Mouse (Mus musculus): ENCODE results near the gene Fancc.
"Not testable (repeated sequence)": the region's sequence is repeated elsewhere in the genome, so short reads cannot be mapped to it uniquely, and the experiment has no call there.

Gene Fancc

GRCm38 (mm10) chr13:63345476-63346225 is 151.4 kb downstream of the Fancc start:
- peak; percentile 82 for DNase-seq

GRCm38 (mm10) chr13:63344481-63344880 is 152.6 kb downstream of the Fancc start:
- no peak for DNase-seq

DNA sequence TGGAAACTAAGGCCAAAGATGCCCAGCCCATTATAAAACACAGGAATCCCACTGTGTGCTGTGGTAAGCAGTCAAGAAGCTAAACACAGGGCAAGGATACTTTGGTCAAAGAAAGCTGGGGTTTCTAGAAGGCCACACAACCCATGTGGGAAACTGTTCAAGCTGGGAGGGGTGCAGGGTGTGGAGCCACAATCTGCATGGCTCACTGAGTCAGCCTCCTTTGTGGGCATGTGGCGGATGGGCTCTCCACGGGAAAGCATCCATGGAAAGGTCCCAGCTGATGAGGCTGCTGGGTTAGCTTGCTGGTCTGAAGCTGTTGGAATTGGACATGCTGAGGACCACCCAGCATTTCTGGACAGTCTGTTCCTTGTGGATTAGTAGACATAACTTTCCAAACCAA is 154.3 kb downstream of the Fancc start:
- DNase-seq, result no peak

DNA sequence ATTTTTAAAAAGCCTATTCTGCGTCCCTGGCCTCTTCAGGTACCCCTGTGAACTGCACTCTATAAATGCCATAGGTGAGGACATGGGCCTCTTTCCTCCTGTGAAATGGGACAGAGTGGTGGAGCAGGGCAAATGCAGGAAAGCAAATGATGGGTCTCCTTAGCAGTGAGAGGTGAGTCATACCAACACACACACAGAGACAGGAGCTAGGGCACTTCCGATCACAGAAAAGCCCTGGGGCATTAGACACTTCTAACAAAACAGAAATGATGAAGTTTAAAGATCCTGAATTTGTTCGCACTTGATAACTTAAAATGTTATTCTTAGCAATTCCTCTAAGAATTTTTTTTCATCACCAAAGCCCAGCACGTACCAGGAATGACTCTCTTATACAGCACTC is 157.1 kb downstream of the Fancc start:
- no peak for DNase-seq

DNA sequence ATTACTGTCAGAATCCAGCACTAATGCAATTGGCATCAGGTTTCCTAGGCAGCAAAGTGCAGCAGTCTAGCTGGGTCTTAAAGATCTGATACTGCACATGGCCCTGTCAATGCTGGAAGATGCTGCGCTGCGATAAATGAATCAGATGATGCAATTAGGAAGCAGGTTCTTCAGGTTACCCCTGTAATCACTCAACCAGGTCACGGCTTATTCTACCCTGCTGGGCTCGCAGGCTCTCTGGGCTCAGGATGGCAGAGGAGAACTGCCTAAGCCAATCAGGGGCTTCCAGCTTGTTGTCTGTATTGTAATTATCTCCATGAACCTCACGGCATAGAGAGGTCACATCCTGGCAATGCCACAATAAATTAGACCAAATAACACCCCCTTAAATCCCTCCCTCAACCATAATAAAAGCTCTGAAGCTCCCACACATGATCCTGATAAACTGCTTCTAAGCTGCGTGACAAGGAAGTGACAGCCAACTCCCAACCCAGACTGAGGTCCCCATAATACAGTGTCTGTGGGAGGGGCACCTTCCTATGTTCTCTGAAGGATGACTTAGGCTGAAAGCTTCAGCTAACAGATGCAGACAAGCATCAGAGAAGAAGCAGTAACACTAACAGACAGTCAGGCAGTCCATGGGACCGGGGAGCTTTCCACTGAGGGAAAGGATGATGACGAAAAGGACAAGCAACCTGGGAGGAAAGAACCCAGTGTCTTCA is 159.7 kb downstream of the Fancc start:
- DNase-seq, result no peak

GRCm38 (mm10) chr13:63336335-63336734 is 160.7 kb downstream of the Fancc start:
- DNase-seq, result no peak

DNA sequence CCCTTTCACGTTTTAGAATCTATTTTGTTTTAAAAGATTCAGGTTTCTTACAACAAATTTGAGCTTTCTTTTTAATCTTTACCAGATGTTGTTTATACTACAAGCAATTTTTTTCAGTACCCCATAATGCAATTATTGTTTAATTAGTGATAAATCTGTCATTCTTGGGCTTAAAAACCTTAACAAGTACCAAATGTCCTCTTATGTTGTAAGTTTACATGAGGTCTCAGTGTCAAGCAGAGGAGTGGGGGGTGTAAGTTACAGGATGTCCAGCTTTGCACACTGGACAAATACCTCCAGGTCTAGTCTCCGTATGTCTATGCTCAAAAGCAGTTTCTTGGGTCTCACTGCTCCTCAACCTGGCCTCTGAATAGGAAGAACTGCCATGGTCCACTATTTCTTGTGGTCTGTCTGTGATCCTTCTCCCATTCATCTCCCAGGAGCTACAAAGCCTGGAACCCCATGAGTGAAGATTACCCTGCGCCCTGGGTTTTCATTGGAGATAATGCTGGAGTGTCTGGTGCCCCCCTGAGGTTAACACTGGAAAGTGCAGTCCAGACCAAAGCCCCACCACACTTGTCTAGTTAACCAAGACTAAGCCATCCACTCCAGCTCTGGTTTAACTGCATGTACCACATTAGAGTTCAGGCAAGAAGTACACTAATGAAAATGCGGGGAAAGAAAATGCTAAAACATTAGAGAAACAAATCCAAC is 161.5 kb downstream of the Fancc start:
- no peak for DNase-seq

DNA sequence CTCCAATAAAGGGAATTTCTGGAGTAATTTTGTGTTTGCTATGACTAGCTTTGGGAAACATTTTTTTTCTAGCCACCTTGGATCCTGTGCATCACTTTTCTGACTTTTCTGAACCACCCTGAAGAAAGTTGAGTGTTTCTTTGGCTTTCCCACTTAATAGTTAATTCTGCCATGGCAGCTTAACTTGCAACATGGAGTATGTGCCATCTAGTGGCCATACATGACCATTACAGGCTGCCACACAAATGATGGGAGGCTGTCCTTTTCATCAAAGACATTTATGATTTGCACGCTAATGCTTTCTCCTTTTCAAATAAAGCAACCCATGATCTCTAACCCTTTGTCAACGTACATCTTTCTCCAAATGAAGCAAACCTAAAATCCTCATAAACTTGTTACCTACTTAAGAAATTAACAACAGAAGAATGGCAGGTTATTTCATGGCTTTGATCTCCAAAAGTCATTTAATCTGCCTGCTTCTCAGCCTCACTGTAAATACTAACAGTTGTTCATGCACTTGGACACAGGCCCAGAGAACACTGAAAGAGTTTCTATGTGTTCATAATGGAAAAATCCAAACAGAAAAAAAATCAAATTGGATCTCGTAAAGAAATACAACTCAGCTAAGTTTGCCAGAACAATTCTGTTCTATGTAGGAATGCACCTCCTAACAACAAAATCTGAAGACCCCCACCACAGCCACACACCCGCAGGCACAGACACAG is 164.3 kb downstream of the Fancc start:
- DNase-seq, result no peak

- DNase-seq, result peak; percentile 51
Measured at GRCm38 (mm10) chr13:63331379-63331778, 165.7 kb downstream of the Fancc start.

DNA sequence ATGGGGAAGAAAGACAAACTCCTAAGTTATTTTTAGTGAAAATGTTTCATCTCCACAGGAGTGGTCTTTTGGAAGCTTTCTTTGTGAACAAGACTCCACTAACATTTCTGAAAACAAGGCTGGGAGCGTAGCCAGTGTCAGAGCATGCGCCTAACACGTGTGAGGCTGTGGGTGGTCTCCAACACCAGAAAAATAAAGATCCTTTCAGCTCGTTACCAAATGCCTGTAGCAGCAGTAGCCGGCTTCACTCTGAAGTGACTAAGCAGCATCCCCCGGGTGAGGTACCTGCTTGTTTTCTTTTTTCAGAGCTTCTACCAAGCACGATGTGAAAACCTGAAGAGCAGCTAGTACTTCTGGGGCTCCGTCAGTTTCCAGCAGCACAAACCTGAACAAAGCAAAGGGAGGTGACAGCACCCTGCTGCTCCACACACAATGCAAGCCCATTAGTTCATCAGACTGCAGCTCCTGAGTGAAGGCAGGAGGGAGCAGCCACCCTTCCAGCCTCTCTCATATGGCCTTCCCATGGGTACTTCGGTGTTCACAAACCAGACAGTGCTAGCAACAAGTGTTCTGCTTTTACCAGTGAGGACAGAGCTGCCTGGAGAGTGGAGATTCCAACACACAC is 166.7 kb downstream of the Fancc start:
- DNase-seq, result no peak

GRCm38 (mm10) chr13:63326015-63326414 is 171.1 kb downstream of the Fancc start:
- DNase-seq, result no peak

- DNase-seq, result no peak
Measured at GRCm38 (mm10) chr13:63324978-63325848, 171.9 kb downstream of the Fancc start.

DNA sequence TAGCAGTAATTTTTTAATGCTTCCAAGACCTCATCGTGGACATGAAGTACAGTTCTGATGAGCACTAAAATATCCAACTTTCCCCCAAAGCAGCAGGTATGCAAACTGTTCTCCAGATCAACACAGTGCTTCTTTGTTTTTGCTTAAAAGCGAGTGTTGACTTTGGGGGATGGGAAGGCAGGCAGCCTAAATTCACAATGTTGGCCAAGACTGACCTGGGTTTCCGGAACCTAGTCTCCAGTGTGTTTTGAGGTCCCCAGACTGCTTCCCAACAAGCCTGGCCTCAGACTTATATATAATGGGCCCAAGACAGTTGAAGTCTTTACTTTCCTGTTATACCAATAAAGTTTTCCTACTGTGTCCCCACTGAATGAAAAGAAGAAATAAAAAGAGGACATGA is 172.8 kb downstream of the Fancc start:
- no peak for DNase-seq

- DNase-seq, result no peak
Measured at GRCm38 (mm10) chr13:63323286-63324075, 173.6 kb downstream of the Fancc start.

DNA sequence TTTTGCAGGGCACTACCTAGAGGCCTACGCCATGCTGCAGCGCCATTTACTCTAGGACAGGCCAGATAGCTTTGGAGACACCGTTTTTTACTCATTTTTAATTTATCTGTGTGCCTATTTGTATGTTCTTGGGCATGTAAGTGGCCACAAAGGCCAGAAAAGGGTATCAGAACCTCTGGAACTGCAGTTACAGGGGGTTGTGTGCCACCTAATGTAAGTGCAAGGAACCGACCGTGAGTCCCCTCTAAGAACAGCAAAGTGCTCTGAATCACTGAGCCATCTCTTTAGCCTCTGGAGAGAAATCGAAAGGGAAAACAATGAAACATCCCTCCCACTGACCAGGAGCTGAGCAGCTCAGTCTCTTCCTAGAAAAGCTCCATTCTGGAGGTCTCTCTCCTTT is 174.3 kb downstream of the Fancc start:
- DNase-seq, result no peak

- no peak for DNase-seq
Measured at GRCm38 (mm10) chr13:63321689-63322088, 175.4 kb downstream of the Fancc start.

DNA sequence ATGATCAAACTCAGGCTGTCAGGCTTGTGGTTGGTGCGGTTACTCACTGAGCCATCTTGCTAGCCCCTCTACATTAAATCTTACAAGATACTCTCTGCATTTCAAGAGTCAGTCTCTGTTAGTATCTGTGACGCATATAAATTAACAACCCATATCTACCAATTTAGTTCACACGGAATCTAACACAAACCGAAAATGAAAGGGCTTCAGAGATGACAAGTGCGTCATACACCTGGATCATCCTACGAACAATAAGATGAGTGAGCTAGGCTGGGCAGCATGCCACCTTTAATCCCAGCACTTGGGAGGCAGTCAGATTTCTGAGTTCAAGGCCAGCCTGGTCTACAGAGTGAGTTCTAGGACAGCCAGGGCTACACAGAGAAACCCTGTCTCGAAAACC is 177.3 kb downstream of the Fancc start:
- DNase-seq, result no peak

DNA sequence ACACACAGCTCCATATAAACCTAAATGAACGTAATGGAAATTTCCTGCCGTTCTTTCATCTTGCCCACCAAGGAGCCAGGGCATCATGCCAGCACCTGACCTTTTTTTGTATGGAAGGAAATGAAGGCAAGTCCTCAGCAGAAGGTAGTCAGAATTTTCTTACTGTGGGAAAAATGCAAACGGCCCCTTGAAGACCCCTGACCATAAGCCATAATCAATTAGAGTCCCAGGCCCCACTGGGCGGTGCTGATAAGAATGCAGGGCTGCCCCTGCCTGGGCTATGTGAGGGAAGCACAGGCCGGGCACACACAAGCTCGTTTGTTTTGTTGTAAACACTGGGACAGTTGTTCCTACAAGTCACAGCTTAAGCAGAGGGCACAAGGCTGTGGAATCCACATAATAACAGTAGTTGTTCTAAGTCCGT is 179.4 kb downstream of the Fancc start:
- peak; percentile 7 for DNase-seq

GRCm38 (mm10) chr13:63316407-63316806 is 180.7 kb downstream of the Fancc start:
- DNase-seq, result no peak

DNA sequence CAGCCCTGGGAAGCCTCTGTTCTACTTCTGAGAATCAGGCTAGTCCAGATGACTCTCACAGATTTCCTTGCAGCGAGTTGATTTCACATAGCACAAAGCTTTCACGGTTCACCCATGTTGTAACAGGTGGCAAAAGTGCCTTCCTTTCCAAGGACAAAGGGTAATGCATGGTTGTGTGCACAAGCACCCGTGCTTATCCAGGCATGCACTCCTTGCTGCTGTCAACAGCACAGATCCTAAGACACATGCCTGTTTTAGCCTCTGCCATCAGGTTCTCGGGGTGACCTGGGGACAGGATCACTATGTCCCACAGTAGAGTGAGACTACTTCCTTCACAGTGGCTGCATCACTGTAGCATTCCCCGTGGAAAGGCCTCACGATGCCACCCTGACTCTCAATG is 181.3 kb downstream of the Fancc start:
- DNase-seq, result peak; percentile 63

DNA sequence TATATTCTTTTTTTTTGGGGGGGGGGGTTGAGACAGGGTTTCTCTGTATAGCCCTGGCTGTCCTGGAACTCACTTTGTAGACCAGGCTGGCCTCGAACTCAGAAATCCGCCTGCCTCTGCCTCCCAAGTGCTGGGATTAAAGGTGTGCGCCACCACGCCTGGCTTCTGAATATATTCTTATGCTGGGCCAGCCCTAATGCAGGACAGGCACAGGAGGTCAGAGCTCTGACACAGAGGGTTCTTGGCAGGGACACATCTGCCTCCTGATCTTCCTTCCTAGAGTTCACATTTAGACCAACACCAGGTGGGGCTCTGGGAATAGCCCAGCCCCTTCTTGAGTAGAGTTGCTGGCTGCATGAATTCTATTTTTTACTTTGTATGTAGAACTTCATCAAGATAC is 182.0 kb downstream of the Fancc start:
- DNase-seq, result not testable (repeated sequence)
